Mouse (Mus musculus) midbrain, embryonic 16.5 days (tissue): Measurements from ENCODE around the gene Snx29. TPM values are rescaled to one million over a fixed set of nuclear protein-coding genes. Genes with fewer than 3 reads are reported as not detected.

Experiments used
- ATAC-seq: fragments of 200-750 bp; cut with Nextera tagmentation; 2 replicates; pipeline ENCODE4 v1.8.0; 2017; ENCODE audit warnings: moderate TSS enrichment
- H3K27ac ChIP-seq: fragments of 300-500 bp; sonication (generic); 2 replicates; pipeline ENCODE4 v1.5.1; 2014; ENCODE audit warnings: mild to moderate bottlenecking, low read length, mixed read lengths
- H3K27me3 ChIP-seq: fragments of 300-500 bp; sonication (generic); 2 replicates; pipeline ENCODE4 v1.6.1; 2014; ENCODE audit warnings: low read depth, low read length, mixed read lengths; ENCODE audit not compliant: control insufficient read depth, insufficient read depth
- H3K36me3 ChIP-seq: fragments of 300-500 bp; sonication (generic); 2 replicates; pipeline ENCODE4 v1.6.1; 2014; ENCODE audit warnings: mild to moderate bottlenecking, low read length, moderate library complexity, mixed read lengths; ENCODE audit not compliant: control insufficient read depth, insufficient read depth
- H3K4me1 ChIP-seq: fragments of 300-500 bp; sonication (generic); 2 replicates; pipeline ENCODE4 v1.6.1; 2014; ENCODE audit warnings: mild to moderate bottlenecking, low read length, mixed read lengths; ENCODE audit not compliant: control insufficient read depth, insufficient read depth
- H3K4me2 ChIP-seq: fragments of 300-500 bp; sonication (generic); 2 replicates; pipeline ENCODE4 v1.6.1; 2014; ENCODE audit warnings: mild to moderate bottlenecking, low read length, mixed read lengths
- H3K4me3 ChIP-seq: fragments of 300-500 bp; sonication (generic); 2 replicates; pipeline ENCODE4 v1.5.1; 2014; ENCODE audit warnings: low read depth, mild to moderate bottlenecking, low read length, moderate library complexity, mixed read lengths
- H3K9ac ChIP-seq: fragments of 300-500 bp; sonication (generic); 2 replicates; pipeline ENCODE4 v1.6.1; 2014; ENCODE audit warnings: low read depth, low read length, mixed read lengths
- H3K9me3 ChIP-seq: fragments of 300-500 bp; sonication (generic); replicated peaks from 2 replicates; pipeline ENCODE4 v1.6.1; 2014; ENCODE audit warnings: mild to moderate bottlenecking, low read length, mixed read lengths; ENCODE audit not compliant: control insufficient read depth, poor library complexity, severe bottlenecking
- WGBS: fragments of 180-500 bp; shearing (Covaris S2); extraction: QIAGEN DNeasy Blood & Tissue Kit; methylation state at CpG from one replicate; pipeline ENCODE4 v1.1.7; 2014; 5-methylcytosine and 5-hydroxymethylcytosine counted together
- polyA plus RNA-seq: library from polyadenylated mRNA; unstranded; fragments of >200 nt; fragmentation: Nextera tagmentation; extraction: Ambion mirVana; gene quantifications from 2 replicates; pipeline ENCODE4 v1.2.1, GENCODE M21; 2015

The Snx29 gene
- polyA plus RNA-seq, 1 experiment from 2014 or later, result 16.8 TPM

DNA sequence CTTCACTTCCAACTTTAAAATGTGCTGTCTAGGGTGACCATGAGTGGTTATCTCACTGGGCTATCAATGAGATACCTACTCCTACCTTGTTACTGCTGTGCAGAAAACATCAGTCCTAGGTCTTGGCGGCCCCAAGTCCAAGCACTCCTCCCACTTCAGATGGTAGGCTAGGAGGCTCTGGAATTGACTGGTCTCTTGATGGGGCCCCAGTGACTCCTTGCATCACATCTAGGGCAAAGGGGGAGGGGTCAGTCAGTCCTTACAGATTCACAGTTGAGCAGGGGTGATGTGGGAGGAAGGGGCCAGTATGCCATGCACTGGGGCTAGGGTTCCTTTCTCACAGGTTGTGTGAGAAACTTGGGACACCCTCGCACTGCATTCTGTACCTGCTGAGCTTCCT, 423.3 kb downstream of the Snx29 start:
- no peaks in the 10 kb centered on the region for H3K9me3 ChIP-seq
- no peaks in the 10 kb centered on the region for H3K36me3 ChIP-seq
- no peak overlapping the region for H3K4me2 ChIP-seq
- H3K27ac ChIP-seq, result no peak overlapping the region
- no peak for ATAC-seq
- no peak overlapping the region for H3K4me3 ChIP-seq
- H3K4me1 ChIP-seq, result no peaks in the 10 kb centered on the region
- no peak overlapping the region for H3K9ac ChIP-seq
- no peaks in the 10 kb centered on the region for H3K27me3 ChIP-seq
- 96% methylated on average over 2 of the region's 2 CpGs for WGBS

DNA sequence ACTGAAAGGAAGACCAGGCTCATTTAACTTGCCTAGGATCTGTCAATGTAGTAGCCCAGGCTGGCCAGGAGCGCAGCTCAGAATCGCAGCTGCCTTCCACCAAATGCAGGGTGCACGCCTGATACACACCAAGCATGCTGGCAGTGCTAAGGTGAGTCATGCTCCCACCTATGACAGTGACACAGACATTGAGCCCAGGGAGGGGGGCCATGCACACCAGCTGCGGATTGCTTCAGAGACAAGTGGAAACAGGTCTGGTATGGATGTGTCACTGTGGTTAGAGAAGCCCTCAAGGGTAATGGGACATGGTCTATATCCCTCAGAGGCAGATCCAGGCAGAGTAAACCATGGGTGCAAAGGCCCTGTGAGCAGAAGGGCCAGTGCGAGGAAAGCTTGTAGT, 425.2 kb downstream of the Snx29 start:
- Histone ChIP-seq H3K9me3 (no peaks in the 10 kb centered on the region), H3K4me1 (no peaks in the 10 kb centered on the region), H3K36me3 (no peaks in the 10 kb centered on the region), H3K27me3 (no peaks in the 10 kb centered on the region), H3K27ac (no peak overlapping the region), H3K9ac (no peak overlapping the region), H3K4me2 (no peak overlapping the region), H3K4me3 (no peak overlapping the region)
- WGBS, result 94% methylated on average over 5 of the region's 5 CpGs
- ATAC-seq, result no peak

DNA sequence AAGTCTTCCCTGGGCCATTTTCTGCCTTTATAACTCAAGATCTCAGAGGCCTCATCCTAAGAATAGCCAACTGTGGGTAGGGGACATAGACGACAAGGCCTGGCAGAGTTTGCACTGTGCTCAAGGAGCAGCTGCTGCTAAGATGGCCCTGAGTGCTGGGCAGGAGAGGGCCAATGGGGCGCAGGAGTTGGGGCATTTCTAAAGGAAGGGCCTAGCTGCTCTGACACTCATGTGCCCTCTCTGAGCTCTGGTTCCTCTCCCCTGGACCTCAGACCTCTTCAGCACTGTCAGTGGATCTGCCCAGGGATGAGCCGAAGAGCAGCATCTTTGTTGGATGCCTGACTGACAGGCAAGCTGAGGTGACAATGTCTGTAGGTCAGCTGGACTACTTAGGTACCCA, 426.4 kb downstream of the Snx29 start:
- Histone ChIP-seq H3K9me3 (no peaks in the 10 kb centered on the region), H3K4me1 (no peaks in the 10 kb centered on the region), H3K36me3 (no peaks in the 10 kb centered on the region), H3K4me2 (no peak overlapping the region), H3K27ac (no peak overlapping the region), H3K9ac (no peak overlapping the region), H3K27me3 (no peaks in the 10 kb centered on the region), H3K4me3 (no peak overlapping the region)
- ATAC-seq, result no peak
- 90% methylated on average over 3 of the region's 3 CpGs for WGBS

DNA sequence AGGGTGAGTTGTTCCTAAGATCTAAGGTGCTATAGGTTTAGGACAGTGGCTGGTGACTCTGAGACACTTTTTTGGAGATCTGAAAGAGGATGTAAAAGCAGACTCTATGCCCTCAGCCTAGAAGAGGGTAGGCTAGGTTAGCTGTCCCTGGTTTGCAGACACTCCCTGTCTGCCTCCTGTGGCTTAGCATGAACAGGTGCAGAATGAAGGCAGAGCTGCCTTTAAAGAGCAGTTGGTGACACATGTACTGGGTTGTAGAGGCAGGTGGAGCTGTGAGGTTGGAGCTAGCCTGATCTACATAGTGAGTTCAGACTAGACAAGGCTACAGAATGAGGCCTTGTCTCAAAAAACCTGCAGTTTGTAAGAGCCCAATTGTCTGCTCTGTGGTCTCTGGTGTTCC, 427.9 kb downstream of the Snx29 start:
- no peak overlapping the region for H3K4me3 ChIP-seq
- H3K9me3 ChIP-seq, result no peaks in the 10 kb centered on the region
- H3K36me3 ChIP-seq, result 0 out of 2 replicates have a peak, but pooled peaks cover under 1% of the 10 kb centered on the region
- no peaks in the 10 kb centered on the region for H3K4me1 ChIP-seq
- no peak overlapping the region for H3K9ac ChIP-seq
- H3K27me3 ChIP-seq, result no peaks in the 10 kb centered on the region
- H3K4me2 ChIP-seq, result no peak overlapping the region
- no peak for ATAC-seq
- no peak overlapping the region for H3K27ac ChIP-seq

DNA sequence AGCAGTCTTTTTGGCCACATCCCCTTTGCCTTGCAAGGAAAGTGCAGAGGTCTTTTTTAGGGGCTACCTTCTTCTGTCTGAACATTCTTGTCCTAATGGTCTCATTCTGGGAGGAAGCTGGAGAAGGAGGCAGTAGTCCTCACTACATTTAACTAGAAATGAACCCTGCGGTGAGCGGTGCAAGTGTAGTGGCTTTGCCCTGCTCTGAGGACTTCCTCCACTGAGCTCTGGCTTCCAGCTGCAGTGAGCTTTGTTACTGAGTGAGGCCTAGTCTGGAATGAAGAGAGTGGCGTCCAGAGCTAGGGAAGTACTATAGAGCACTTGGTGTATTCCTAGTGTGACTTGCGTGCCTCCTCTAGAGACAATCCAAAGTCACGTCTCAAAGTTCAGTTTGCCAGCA, 429.8 kb downstream of the Snx29 start:
- no peak for ATAC-seq
- no peaks in the 10 kb centered on the region for H3K4me1 ChIP-seq
- 90% methylated on average over 5 of the region's 5 CpGs for whole genome bisulfite sequencing
- no peaks in the 10 kb centered on the region for H3K27me3 ChIP-seq
- no peak overlapping the region for H3K4me3 ChIP-seq
- no peaks in the 10 kb centered on the region for H3K9me3 ChIP-seq
- H3K36me3 ChIP-seq, result 0 out of 2 replicates have a peak, but pooled peaks cover 3% of the 10 kb centered on the region
- H3K27ac ChIP-seq, result no peak overlapping the region
- no peak overlapping the region for H3K9ac ChIP-seq
- no peak overlapping the region for H3K4me2 ChIP-seq

DNA sequence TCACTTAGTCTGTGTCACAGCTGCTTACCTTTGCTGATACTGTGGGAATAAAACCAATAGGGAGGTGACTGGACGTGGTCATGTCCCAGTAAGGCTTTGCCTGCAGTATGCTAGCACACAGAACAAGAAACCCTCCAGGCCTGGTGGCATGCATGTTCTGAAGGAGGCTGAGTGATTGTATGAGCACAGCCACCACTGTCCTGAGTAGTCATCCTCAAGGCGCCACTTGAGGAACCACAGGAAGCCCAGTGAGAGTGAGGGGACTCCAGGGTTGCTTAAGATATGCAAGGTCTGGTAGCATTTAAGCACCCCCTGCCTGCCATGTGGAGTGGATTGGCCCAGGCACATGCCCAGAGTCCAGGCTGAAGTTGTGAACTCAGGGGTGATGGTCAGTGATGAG, 430.8 kb downstream of the Snx29 start:
- no peak for ATAC-seq
- Histone ChIP-seq H3K4me3 (no peak overlapping the region), H3K9ac (no peak overlapping the region), H3K9me3 (no peaks in the 10 kb centered on the region), H3K27me3 (no peaks in the 10 kb centered on the region), H3K4me1 (no peaks in the 10 kb centered on the region), H3K4me2 (no peak overlapping the region), H3K36me3 (0 out of 2 replicates have a peak, but pooled peaks cover 3% of the 10 kb centered on the region), H3K27ac (no peak overlapping the region)
- WGBS, result 90% methylated on average over 2 of the region's 2 CpGs

DNA sequence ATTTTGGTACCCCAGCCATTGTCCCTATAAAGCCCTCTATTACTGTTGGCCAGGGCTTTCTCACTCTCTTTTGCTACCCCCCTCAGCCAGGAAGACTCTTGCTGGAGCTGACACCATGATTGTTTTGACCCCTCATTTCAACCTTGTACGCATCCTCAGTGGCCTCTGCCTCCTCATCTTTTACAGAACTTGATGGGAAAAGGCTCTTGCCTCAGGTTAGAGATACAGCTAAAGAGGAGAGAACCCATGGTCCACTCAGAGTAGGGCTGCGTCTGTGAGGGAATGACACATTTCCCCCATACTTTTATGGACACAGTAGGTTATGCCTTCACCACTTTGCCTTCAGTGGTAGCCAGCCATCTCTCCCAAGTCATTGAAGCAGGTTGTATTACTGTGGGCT, 431.4 kb downstream of the Snx29 start:
- Histone ChIP-seq H3K4me3 (no peak overlapping the region), H3K4me2 (no peak overlapping the region), H3K27me3 (no peaks in the 10 kb centered on the region), H3K9ac (no peak overlapping the region), H3K36me3 (0 out of 2 replicates have a peak, but pooled peaks cover 3% of the 10 kb centered on the region), H3K9me3 (no peaks in the 10 kb centered on the region), H3K4me1 (no peaks in the 10 kb centered on the region), H3K27ac (no peak overlapping the region)
- ATAC-seq, result no peak
- WGBS, result 90% methylated on average over 2 of the region's 2 CpGs

DNA sequence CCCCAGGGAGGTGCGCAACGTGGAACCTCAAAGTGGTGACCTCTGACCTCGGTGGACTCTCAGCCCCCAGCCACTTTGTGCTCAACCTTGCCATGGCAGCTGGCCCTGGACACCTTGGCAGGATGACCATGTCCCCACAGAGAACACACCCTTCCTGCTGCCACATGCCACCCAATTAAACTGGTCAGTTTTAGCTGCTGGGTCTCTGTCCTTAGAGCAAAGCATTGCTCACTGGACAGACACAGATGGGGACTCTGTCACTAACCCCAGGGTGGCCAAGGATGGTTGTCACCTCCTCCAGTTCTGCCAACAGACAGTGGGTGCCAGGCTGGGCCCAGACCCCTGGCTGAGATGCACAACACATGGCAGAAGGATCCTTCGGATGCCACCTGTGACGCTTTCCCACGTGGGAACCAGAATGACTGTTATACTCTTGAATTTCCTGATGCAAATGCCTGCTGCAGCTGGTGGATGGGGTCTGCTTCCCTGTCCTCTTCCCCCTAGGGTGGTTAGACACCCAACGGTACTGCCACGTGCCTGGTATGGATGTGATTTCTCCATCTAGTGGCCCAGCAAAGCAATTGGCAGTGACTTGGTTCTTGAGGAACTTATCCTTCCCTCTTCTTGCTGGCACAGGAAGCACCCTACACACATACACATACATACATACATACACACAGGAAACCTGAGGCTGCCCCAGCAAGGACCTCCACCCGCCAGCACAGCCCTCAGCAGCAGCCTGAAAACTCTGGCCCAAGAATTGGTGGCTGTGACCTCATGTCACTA, 432.8 kb downstream of the Snx29 start:
- Histone ChIP-seq H3K9ac (no peak overlapping the region), H3K4me1 (no peaks in the 10 kb centered on the region), H3K4me3 (no peak overlapping the region), H3K4me2 (no peak overlapping the region), H3K36me3 (0 out of 2 replicates have a peak, but pooled peaks cover 3% of the 10 kb centered on the region), H3K27ac (no peak overlapping the region), H3K27me3 (no peaks in the 10 kb centered on the region), H3K9me3 (no peaks in the 10 kb centered on the region)
- 85% methylated on average over 9 of the region's 9 CpGs for WGBS
- no peak for ATAC-seq

DNA sequence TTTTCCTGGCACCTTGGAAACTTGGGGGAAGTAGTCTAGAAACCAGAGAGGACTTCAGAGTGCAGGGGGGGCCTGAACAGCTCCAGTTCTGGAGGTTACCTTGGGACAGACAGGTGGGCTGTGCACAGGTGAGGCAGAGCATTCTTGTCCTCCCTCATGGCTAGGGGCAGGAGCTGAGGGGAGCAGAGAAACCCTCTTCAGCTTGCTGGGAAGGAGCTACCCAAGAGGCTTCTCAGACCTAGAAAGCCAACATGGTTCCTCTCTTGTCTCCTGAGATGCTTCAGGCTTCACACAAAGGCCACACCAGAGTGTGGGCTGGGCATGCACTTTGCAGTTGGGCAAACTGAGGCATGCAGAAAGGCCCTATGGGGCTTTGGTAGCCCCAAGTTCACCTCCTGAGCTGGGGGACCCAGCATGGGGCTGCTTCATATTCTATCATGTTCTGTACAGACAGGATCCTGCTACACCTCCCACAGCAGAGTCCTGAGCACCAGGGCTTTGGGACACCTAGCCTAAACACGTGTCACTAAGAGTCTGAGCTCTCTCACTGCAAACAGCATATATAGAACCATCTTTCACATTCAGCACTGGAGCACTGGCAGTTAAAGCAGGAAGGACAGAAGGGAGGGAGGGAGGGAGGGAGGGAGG, 434.0 kb downstream of the Snx29 start:
- Histone ChIP-seq H3K4me2 (no peak overlapping the region), H3K27me3 (no peaks in the 10 kb centered on the region), H3K9me3 (no peaks in the 10 kb centered on the region), H3K9ac (no peak overlapping the region), H3K27ac (no peak overlapping the region), H3K4me1 (no peaks in the 10 kb centered on the region), H3K4me3 (no peak overlapping the region), H3K36me3 (0 out of 2 replicates have a peak, but pooled peaks cover 3% of the 10 kb centered on the region)
- ATAC-seq, result no peak
- 71% methylated on average over 1 of the region's 1 CpGs for WGBS
